Mouse (Mus musculus): ENCODE measurements at regions not wholly inside any gene's neighbourhood (a gene's known extent, or its start where the extent isn't known, plus 50 kb on each side); places are given as distances from the start of the nearest gene placed in this dataset.

DNA sequence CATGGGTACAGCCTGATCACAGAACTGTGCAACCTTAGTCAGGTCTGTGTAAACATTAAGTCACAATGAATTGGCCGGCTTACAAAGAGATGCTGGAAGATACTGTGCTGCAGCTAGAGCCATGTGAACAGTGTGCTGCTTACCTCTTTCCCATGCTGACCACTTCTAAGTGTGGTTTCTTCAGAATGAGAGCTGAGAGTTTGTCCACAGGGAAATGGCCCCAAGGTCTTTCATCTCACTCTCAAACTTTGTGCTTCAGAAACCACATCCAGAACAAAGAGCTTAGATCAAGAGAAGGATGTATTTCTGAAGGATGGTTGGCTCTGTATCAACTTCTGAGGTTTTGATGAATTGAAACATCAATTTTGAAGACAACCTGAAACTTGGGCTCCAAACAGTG lies 165.7 kb downstream of the Lrrc3b start:
- no peak for ATAC-seq (ENCODE audit: low TSS enrichment)

DNA sequence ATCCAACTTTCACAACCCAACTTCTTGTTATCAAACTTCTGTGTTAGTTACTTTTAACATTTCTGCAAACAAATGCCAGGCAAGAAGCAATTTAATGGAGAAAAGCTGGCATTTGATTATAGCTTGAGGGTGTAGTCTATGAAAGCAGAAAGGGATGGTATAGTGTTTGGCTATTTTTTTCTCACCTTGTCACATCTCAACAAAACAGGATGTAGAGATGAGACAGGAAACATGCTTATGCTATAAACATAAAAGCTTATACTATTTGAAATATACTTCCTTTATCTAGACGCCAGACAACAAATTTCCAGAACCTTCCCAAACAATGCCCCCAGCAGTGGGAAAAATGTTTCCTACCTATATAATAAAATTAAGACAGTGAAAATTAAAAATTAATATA lies 166.4 kb downstream of the Lrrc3b start:
- ATAC-seq (ENCODE audit: low TSS enrichment): no peak

DNA sequence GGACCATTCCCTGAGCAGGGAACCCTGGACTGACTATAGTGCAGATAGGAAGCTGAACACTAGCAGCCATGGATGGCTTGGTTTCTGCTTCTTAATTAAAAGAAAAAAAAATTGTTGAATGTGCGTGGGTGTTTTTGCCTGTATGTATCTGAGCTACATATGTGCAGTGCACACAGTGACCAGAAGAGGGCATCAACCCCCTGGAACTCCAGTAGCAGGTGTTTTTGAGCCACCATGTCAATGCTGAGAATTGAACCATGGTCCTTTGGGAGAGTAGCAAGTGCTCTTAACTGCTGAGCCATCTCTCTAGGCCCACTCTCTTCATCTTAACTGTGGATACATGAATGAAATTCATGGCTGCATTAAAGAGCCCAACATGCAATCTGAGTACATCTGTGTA lies 172.5 kb downstream of the Lrrc3b start:
- ATAC-seq (ENCODE audit: low TSS enrichment): no peak

DNA sequence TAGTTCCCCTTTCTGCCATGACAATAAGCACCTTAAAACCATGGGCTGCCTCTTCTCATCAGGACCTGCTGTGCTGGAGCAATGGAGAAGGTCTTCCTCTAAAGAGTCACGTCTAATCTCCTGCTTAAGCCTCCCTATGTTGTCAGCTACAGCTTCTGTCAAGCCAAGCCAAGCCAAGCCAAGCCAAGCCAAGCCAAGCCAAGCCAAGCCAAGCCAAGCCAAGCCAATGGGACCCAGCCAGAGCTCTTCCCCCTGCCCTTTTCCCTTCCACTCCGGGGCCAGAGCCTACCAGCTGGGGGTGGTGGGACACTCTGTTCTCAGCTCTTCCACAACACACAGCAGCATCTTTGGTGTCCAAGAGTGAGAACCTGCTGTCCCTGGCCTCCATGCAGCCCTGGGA lies 175.8 kb downstream of the Lrrc3b start:
- ATAC-seq (ENCODE audit: low TSS enrichment): no peak

DNA sequence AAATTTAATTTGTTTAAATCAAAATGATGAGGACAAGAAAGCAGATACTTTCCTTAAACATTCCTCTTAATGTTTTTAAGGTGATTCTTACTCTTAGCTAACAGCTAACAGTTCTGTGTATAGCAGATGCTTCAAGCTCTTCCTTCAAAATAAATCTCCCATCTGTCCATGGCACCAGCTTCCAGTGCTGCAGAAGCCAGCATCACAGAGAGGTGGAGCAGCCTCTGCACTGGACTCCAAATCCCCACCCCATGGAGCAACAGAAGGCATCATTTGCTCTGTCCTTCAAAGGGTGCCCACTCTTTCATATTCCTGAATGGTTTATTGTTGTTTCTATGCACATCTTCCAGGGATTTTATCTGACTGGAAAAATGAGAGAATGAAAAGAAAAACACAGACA lies 183.1 kb downstream of the Lrrc3b start:
- peak; percentile 99 for ATAC-seq (ENCODE audit: low TSS enrichment)

DNA sequence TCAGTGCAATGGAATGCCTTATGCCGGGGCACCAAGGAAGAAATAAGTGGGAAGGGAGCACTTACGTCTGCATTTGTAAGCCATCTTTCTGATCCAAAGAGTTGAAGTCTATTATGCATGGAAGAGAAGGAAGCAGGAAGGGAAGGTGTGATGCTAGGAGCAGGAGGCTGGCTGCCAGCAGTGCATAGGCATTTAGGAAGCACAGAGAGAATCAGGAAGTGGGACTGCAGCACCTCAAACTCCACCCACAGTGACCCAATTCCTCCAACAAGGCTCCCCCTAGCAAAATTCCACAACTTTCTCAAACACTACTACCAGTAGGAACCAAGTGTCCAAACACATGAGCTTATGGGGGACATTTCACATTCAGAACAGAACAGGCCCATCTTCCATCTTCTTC lies 233.2 kb downstream of the Lrrc3b start:
- ATAC-seq (ENCODE audit: low TSS enrichment): peak; percentile 91

DNA sequence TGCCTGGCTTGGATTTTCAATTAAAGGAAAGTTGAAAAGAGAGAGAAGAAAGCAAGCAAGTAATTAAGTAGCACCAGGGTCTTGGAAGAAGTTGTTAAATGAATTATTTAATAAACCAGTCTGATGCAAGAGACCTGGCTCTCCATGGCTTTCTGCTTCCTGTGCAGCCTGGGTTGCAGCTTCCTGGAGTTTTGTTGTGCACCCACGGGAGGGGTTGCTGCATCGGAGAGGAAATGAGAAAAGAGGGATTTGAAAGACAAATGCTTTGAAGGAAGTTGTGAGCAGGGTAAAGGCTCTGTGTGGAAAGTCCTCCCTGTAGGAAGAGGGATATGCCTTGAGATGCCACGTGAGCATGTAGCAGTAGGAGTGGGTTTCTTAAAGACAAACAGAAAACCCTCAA lies 234.5 kb downstream of the Lrrc3b start:
- no peak for ATAC-seq (ENCODE audit: low TSS enrichment)

Data from frontal cortex, adult (tissue).